Mouse (Mus musculus): ENCODE measurements around the gene AI467606.

DNA sequence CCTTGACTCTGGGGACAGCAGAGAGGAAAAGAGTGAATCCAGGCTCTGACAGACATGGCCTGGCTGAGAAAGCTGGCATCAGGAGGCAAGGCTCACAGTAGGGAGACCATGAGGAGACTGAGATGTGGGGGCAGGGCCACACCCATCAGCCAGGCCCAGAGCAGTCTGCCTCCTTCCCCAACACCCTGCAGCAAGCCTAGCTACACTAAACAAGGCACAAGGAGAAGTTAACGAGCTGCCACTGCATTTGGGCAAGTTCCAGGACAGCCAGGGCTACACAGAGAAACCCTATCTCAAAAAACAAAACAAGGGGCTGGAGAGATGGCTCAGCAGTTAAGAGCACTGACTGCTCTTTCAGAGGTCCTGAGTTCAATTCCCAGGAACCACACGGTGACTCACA lies 51.1 kb downstream of the AI467606 start:
- no peak for TF ChIP-seq GATA1 (IDR thresholded peaks at IDR 0.05; ENCODE audit: borderline replicate concordance, low read length)
- no peak for TF ChIP-seq FLI1 (IDR thresholded peaks at IDR 0.05; ENCODE audit: low read length)

Measured in megakaryocyte, embryonic 14.5 days (primary cell).